Mouse (Mus musculus) forebrain, embryonic 12.5 days (tissue): Measurements from ENCODE around the gene Clint1. TPM values are rescaled to one million over a fixed set of nuclear protein-coding genes. Genes with fewer than 3 reads are reported as not detected.

ENCODE experiments used
- ATAC-seq: fragments of 200-750 bp; cut with Nextera tagmentation; 2 replicates; pipeline ENCODE4 v1.8.0; 2017; ENCODE audit warnings: moderate TSS enrichment; ENCODE audit not compliant: low FRiP score
- H3K27ac ChIP-seq: fragments of 300-500 bp; sonication (generic); 2 replicates; pipeline ENCODE4 v1.5.1; 2016; ENCODE audit warnings: mild to moderate bottlenecking
- H3K27me3 ChIP-seq: fragments of 300-500 bp; sonication (generic); 2 replicates; pipeline ENCODE4 v1.6.1; 2016; ENCODE audit warnings: mild to moderate bottlenecking
- H3K36me3 ChIP-seq: fragments of 300-500 bp; sonication (generic); replicated peaks from 2 replicates; pipeline ENCODE4 v1.6.1; 2016; ENCODE audit warnings: mild to moderate bottlenecking
- H3K4me1 ChIP-seq: fragments of 300-500 bp; sonication (generic); 2 replicates; pipeline ENCODE4 v1.6.1; 2016
- H3K4me2 ChIP-seq: fragments of 300-500 bp; sonication (generic); 2 replicates; pipeline ENCODE4 v1.6.1; 2016; ENCODE audit warnings: mild to moderate bottlenecking, moderate library complexity
- H3K4me3 ChIP-seq: fragments of 300-500 bp; sonication (generic); replicated peaks from 2 replicates; pipeline ENCODE4 v1.5.1; 2016; ENCODE audit warnings: mild to moderate bottlenecking
- H3K9ac ChIP-seq: fragments of 300-500 bp; sonication (generic); 2 replicates; pipeline ENCODE4 v1.6.1; 2016; ENCODE audit warnings: mild to moderate bottlenecking
- H3K9me3 ChIP-seq: fragments of 300-500 bp; sonication (generic); 2 replicates; pipeline ENCODE4 v1.6.1; 2016
- WGBS: fragments of 180-500 bp; shearing (Covaris S2); methylation state at CpG from one replicate; pipeline ENCODE4 v1.1.7; 2016; 5-methylcytosine and 5-hydroxymethylcytosine counted together
- polyA plus RNA-seq: library from polyadenylated mRNA; unstranded; fragments of >200 nt; fragmentation: Nextera tagmentation; extraction: Ambion mirVana; gene quantifications from 2 replicates; pipeline ENCODE4 v1.2.1, GENCODE M21; 2016

Clint1 gene
- 76.0 and 77.9 TPM in 2 replicates for polyA plus RNA-seq

- under 1% methylated on average over 57 of the region's 57 CpGs for WGBS
These were observed at the start of gene Clint1 for GRCm38 (mm10) chr11:45851516-45852123. Clint1 (plus strand) TSS chr11:45852051.

GRCm38 (mm10) chr11:45804068-45804467 lies 47.8 kb upstream of the Clint1 start:
- Histone ChIP-seq H3K27me3 (0 out of 2 replicates have a peak, but pooled peaks cover 3% of the 10 kb centered on the region), H3K4me3 (no peak overlapping the region), H3K36me3 (no peaks in the 10 kb centered on the region), H3K9me3 (no peaks in the 10 kb centered on the region), H3K9ac (no peak overlapping the region), H3K27ac (no peak overlapping the region), H3K4me2 (no peak overlapping the region), H3K4me1 (peaks cover 8% of the 10 kb centered on the region)
- ATAC-seq: no peak
- WGBS: 84% methylated on average over 4 of the region's 4 CpGs

More at GRCm38 (mm10) chr11:45851516-45852123, at the start of gene Clint1:
- peak within 1 kb of the TSS; percentile 82 for H3K4me2 ChIP-seq
- no peaks in the 10 kb centered on the region for H3K9me3 ChIP-seq
- no peaks in the 10 kb centered on the region for H3K27me3 ChIP-seq
- peak within 1 kb of the TSS; percentile 94 for H3K9ac ChIP-seq
- H3K4me1 ChIP-seq: peaks cover 29% of the 10 kb centered on the region
- peak within 1 kb of the TSS; percentile 99 for H3K4me3 ChIP-seq
- peaks cover 13% of the 10 kb centered on the region for H3K36me3 ChIP-seq
- H3K27ac ChIP-seq: peak within 1 kb of the TSS; percentile 83
- ATAC-seq: peak; percentile 97

- ATAC-seq: no peak
- Histone ChIP-seq H3K4me3 (no peak overlapping the region), H3K36me3 (no peaks in the 10 kb centered on the region), H3K9me3 (no peaks in the 10 kb centered on the region), H3K27ac (no peak overlapping the region), H3K27me3 (0 out of 2 replicates have a peak, but pooled peaks cover 3% of the 10 kb centered on the region), H3K4me1 (no peaks in the 10 kb centered on the region), H3K4me2 (no peak overlapping the region), H3K9ac (no peak overlapping the region)
- 79% methylated on average over 6 of the region's 6 CpGs for WGBS
These were observed 46.5 kb upstream of the Clint1 start for GRCm38 (mm10) chr11:45805312-45805772.

- H3K27me3 ChIP-seq: 0 out of 2 replicates have a peak, but pooled peaks cover 3% of the 10 kb centered on the region
- ATAC-seq: no peak
These were observed 46.0 kb upstream of the Clint1 start for GRCm38 (mm10) chr11:45805810-45806209.

GRCm38 (mm10) chr11:45806264-45806663 lies 45.6 kb upstream of the Clint1 start:
- Histone ChIP-seq H3K9ac (no peak overlapping the region), H3K4me1 (no peaks in the 10 kb centered on the region), H3K4me3 (no peak overlapping the region), H3K36me3 (no peaks in the 10 kb centered on the region), H3K4me2 (no peak overlapping the region), H3K27me3 (0 out of 2 replicates have a peak, but pooled peaks cover 2% of the 10 kb centered on the region), H3K9me3 (no peaks in the 10 kb centered on the region), H3K27ac (no peak overlapping the region)
- 92% methylated on average over 2 of the region's 2 CpGs for WGBS
- no peak for ATAC-seq

More at GRCm38 (mm10) chr11:45805810-45806209, 46.0 kb upstream of the Clint1 start:
- Histone ChIP-seq H3K4me3 (no peak overlapping the region), H3K4me1 (no peaks in the 10 kb centered on the region), H3K9ac (no peak overlapping the region), H3K36me3 (no peaks in the 10 kb centered on the region), H3K4me2 (no peak overlapping the region), H3K9me3 (no peaks in the 10 kb centered on the region), H3K27ac (no peak overlapping the region)
- 83% methylated on average over 2 of the region's 2 CpGs for WGBS

GRCm38 (mm10) chr11:45806809-45807208 lies 45.0 kb upstream of the Clint1 start:
- H3K4me2 ChIP-seq: no peak overlapping the region
- H3K27me3 ChIP-seq: no peaks in the 10 kb centered on the region
- 83% methylated on average over 3 of the region's 3 CpGs for WGBS
- H3K36me3 ChIP-seq: no peaks in the 10 kb centered on the region
- H3K4me3 ChIP-seq: no peak overlapping the region
- H3K4me1 ChIP-seq: no peaks in the 10 kb centered on the region
- no peak overlapping the region for H3K27ac ChIP-seq
- no peaks in the 10 kb centered on the region for H3K9me3 ChIP-seq
- H3K9ac ChIP-seq: no peak overlapping the region
- ATAC-seq: no peak

GRCm38 (mm10) chr11:45807820-45808219 lies 44.0 kb upstream of the Clint1 start:
- H3K4me1 ChIP-seq: no peaks in the 10 kb centered on the region
- 86% methylated on average over 12 of the region's 12 CpGs for WGBS
- no peaks in the 10 kb centered on the region for H3K36me3 ChIP-seq
- no peak overlapping the region for H3K4me2 ChIP-seq
- H3K4me3 ChIP-seq: no peak overlapping the region
- ATAC-seq: no peak
- no peak overlapping the region for H3K27ac ChIP-seq
- H3K27me3 ChIP-seq: no peaks in the 10 kb centered on the region
- no peak overlapping the region for H3K9ac ChIP-seq
- no peaks in the 10 kb centered on the region for H3K9me3 ChIP-seq

GRCm38 (mm10) chr11:45809424-45809823 lies 42.4 kb upstream of the Clint1 start:
- Histone ChIP-seq H3K4me2 (no peak overlapping the region), H3K4me3 (no peak overlapping the region), H3K27ac (no peak overlapping the region), H3K36me3 (no peaks in the 10 kb centered on the region), H3K9me3 (no peaks in the 10 kb centered on the region), H3K9ac (no peak overlapping the region), H3K27me3 (no peaks in the 10 kb centered on the region), H3K4me1 (no peaks in the 10 kb centered on the region)
- 49% methylated on average over 5 of the region's 5 CpGs for WGBS
- ATAC-seq: no peak

GRCm38 (mm10) chr11:45810056-45810455 lies 41.8 kb upstream of the Clint1 start:
- Histone ChIP-seq H3K4me1 (no peaks in the 10 kb centered on the region), H3K9me3 (no peaks in the 10 kb centered on the region), H3K36me3 (no peaks in the 10 kb centered on the region), H3K27me3 (no peaks in the 10 kb centered on the region), H3K9ac (no peak overlapping the region), H3K4me2 (no peak overlapping the region), H3K4me3 (no peak overlapping the region), H3K27ac (no peak overlapping the region)
- WGBS: 91% methylated on average over 6 of the region's 6 CpGs
- ATAC-seq: no peak

- Histone ChIP-seq H3K9me3 (no peaks in the 10 kb centered on the region), H3K27ac (no peak overlapping the region), H3K9ac (no peak overlapping the region), H3K4me3 (no peak overlapping the region), H3K27me3 (no peaks in the 10 kb centered on the region), H3K4me2 (no peak overlapping the region), H3K36me3 (no peaks in the 10 kb centered on the region), H3K4me1 (no peaks in the 10 kb centered on the region)
- no peak for ATAC-seq
- 97% methylated on average over 8 of the region's 8 CpGs for WGBS
These were observed 41.0 kb upstream of the Clint1 start for GRCm38 (mm10) chr11:45810805-45811204.

- Histone ChIP-seq H3K36me3 (no peaks in the 10 kb centered on the region), H3K4me2 (no peak overlapping the region), H3K4me3 (no peak overlapping the region), H3K4me1 (no peaks in the 10 kb centered on the region), H3K27me3 (no peaks in the 10 kb centered on the region), H3K27ac (no peak overlapping the region), H3K9me3 (no peaks in the 10 kb centered on the region), H3K9ac (no peak overlapping the region)
- ATAC-seq: no peak
- 88% methylated on average over 10 of the region's 10 CpGs for WGBS
These were observed 36.2 kb upstream of the Clint1 start for GRCm38 (mm10) chr11:45815603-45816002.

- Histone ChIP-seq H3K27me3 (no peaks in the 10 kb centered on the region), H3K4me1 (no peaks in the 10 kb centered on the region), H3K4me2 (no peak overlapping the region), H3K9ac (no peak overlapping the region), H3K9me3 (no peaks in the 10 kb centered on the region), H3K4me3 (no peak overlapping the region), H3K36me3 (no peaks in the 10 kb centered on the region), H3K27ac (no peak overlapping the region)
- 82% methylated on average over 1 of the region's 1 CpGs for WGBS
- no peak for ATAC-seq
These were observed 35.1 kb upstream of the Clint1 start for GRCm38 (mm10) chr11:45816712-45817111.

- WGBS: 75% methylated on average over 3 of the region's 3 CpGs
- Histone ChIP-seq H3K4me3 (no peak overlapping the region), H3K4me1 (no peaks in the 10 kb centered on the region), H3K4me2 (no peak overlapping the region), H3K27me3 (no peaks in the 10 kb centered on the region), H3K9ac (no peak overlapping the region), H3K27ac (no peak overlapping the region), H3K36me3 (no peaks in the 10 kb centered on the region), H3K9me3 (no peaks in the 10 kb centered on the region)
- no peak for ATAC-seq
These were observed 33.9 kb upstream of the Clint1 start for GRCm38 (mm10) chr11:45817996-45818395.
